Mouse (Mus musculus): Measurements from ENCODE around the gene Qrich1.
"Not testable (repeated sequence)": the region's sequence is repeated elsewhere in the genome, so short reads cannot be mapped to it uniquely, and the experiment has no call there.

The Qrich1 gene

DNA sequence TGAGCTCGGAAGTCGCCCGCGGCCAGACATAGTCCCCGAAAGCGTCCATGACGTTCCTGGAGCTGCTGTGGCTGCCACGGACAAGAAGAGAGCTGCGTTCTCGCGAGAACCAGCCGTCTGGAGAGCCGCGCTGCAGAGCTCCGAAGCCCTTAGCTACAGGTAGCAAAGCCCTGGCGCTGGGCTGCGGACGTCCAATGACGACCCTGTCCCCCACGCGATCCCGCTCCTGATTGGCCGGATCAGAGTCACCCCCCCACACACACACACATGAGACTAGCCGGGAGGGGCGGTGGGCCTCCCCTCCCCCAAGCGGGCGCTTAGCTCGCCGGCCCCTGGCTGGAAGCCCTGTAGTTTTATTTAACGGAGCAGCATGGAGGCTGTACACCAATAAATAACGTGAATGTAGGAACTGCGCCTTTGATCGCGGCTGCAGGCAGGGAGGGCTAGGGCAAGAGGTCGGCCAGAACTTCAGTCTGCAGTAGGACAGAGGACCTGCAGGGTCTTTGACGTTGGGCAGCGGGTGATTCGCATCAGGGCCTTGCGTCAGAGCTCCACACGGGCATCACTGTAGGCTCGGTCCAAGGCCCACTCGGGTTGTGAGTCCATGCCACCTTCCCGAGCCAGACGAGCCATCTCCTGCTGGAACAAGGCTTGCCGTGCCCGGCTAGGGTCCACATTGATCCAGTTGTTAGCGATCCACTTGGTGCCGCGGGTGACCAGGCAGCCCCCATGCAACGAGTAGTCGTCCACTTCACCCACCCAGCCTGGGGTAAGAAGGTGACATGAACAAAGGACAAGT, 62.1 kb downstream of the Qrich1 start, which contains the start of gene Wdr6:
Gene Wdr6 (minus strand): TSS at position 195 of the 799 bp plus-strand sequence.
- peak; percentile 77 for ATAC-seq (ENCODE audit: insufficient number of reproducible peaks, low FRiP score, low TSS enrichment)

DNA sequence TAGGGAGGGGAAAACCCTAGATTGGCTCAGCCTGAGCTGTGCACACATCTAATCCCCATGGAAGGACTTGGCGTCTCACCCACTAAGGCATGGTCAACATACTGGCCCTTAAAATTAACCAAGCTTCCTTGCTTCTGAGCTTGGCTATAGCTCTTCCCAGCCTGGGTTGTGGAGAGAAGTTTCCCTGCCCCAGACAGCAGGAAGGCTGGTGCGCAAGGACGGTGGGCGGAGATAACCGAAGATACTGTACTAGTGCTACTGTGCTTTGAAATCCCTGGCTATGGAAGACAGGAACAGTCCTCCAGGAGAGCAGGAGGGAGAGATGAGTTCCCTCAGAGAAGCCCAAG, 62.7 kb downstream of the Qrich1 start:
- no peak for ATAC-seq (ENCODE audit: insufficient number of reproducible peaks, low FRiP score, low TSS enrichment)

DNA sequence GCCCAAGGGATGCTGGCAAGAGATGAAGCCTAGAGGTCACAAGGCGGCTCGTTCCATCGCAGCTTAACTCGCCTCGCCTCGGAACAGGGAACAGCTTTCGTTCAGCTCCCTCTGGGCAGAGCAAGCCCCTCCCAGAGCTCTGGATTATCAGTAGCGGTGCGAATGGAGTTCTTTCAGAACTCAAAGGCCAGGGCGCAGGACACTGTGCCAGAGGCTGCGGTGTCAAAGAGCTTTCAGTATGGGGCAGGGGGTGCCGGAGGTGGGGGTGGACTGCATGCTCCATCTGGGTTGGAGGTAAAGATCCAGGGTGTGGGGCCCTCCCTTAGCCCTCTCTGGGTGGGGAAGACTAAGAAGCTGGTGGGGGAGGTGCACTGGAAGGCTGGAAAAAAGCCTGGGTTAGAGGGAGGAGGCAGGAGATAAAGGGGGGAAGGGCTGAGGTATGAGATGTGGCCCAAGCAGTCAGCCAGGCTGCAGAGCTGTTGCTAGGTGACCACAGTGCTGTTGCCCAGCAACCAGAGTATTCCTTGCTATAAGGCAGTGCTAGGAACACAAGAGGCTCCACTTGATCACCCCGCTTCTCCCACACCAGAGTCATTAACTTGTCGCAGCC, 71.1 kb downstream of the Qrich1 start:
- peak; percentile 82 for ATAC-seq (ENCODE audit: insufficient number of reproducible peaks, low FRiP score, low TSS enrichment)

DNA sequence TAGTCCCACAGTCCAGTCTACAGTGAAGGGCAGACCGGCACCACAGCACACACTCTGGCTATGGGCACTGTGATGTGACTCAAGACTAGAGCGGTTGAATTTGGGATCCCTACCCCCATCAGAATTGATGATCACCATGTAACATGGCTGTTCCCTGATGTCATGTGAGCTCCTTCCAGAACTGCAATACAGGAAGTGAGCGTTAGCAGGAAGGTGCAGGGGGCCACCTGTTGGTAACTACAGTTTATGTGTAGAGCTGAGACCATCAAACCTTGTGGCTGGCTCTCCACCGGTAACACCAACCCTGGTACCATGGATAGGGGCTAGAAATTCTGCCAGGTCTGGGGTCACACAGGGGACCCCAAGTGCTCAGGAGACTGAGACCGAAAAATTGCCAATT, 72.6 kb downstream of the Qrich1 start:
- no peak for ATAC-seq (ENCODE audit: insufficient number of reproducible peaks, low FRiP score, low TSS enrichment)

DNA sequence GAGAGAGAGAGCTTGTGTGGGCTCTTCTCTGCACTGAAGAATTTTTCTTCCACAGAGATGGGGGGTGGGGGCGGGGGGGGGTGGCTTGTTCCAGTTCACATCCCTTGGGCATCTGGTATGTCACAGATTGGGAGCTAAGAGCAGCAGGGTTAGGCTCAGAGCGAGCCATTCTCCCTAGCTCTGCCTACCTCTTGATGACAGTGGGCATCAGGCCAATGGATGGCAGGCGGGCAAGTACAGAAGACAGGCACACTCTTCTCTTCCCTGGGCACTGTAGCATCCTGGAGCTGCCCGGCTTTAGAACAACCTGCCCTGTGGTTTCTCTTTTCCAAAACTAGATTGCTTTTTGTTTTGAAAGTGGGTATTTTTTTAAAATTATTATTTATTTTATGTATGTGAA, 74.9 kb downstream of the Qrich1 start:
- ATAC-seq (ENCODE audit: insufficient number of reproducible peaks, low FRiP score, low TSS enrichment), result no peak

- no peak for ATAC-seq (ENCODE audit: insufficient number of reproducible peaks, low FRiP score, low TSS enrichment)
Observed at GRCm38 (mm10) chr9:108594354-108594753, 77.7 kb downstream of the Qrich1 start.

GRCm38 (mm10) chr9:108596998-108597764, 80.6 kb downstream of the Qrich1 start, which contains the start of gene P4htm:
Gene P4htm, minus strand, starts transcription at chr9:108597667.
- peak; percentile 77; the same call in 1 of the 2 replicates for ATAC-seq (ENCODE audit: insufficient number of reproducible peaks, low FRiP score, low TSS enrichment)

- no peak for ATAC-seq (ENCODE audit: insufficient number of reproducible peaks, low FRiP score, low TSS enrichment)
Observed at GRCm38 (mm10) chr9:108599021-108599566, 82.5 kb downstream of the Qrich1 start.

- no peak for ATAC-seq (ENCODE audit: insufficient number of reproducible peaks, low FRiP score, low TSS enrichment)
Observed at GRCm38 (mm10) chr9:108600011-108600410, 83.4 kb downstream of the Qrich1 start.

DNA sequence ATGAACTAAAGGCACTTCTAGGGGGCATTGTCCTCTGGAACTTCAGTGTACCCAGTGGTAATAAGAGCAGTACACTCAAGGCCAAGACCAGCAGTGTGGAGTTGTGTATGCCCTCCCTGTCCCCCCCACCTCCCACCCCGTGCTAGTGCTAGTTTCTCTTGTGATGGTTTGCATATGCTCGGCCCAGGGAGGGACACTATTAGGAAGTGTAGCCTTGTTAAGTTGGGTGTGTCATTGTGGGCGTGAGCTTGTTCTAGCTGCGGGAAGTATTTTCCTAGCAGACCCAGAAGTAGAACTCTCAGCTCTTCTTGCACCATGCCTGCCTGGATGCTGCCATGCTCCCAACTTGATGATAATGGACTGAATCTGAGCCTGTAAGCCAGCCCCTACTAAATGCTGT, 85.4 kb downstream of the Qrich1 start:
- no peak for ATAC-seq (ENCODE audit: insufficient number of reproducible peaks, low FRiP score, low TSS enrichment)

- ATAC-seq (ENCODE audit: insufficient number of reproducible peaks, low FRiP score, low TSS enrichment), result not testable (repeated sequence)
Observed at GRCm38 (mm10) chr9:108607929-108608328, 91.3 kb downstream of the Qrich1 start.

GRCm38 (mm10) chr9:108608889-108609288, 92.3 kb downstream of the Qrich1 start:
- no peak for ATAC-seq (ENCODE audit: insufficient number of reproducible peaks, low FRiP score, low TSS enrichment)
